Mouse (Mus musculus): ENCODE measurements around the gene Med21. TPM values are rescaled to one million over a fixed set of nuclear protein-coding genes. Genes with fewer than 3 reads are reported as not detected.

The Med21 gene
- polyA plus RNA-seq, 1 experiment from 2014 or later, result 110 TPM

- 83% methylated on average over 4 of the region's 4 CpGs for WGBS
- ATAC-seq (ENCODE audit: low FRiP score, low read depth), result no peak
- H3K36me3 ChIP-seq, result no peaks in the 10 kb centered on the region
- no peak overlapping the region for H3K4me2 ChIP-seq (replicated peaks)
- H3K27ac ChIP-seq, result no peak overlapping the region
- no peaks in the 10 kb centered on the region for H3K27me3 ChIP-seq (replicated peaks)
- H3K9ac ChIP-seq, result no peak overlapping the region
- H3K9me3 ChIP-seq, result 0 out of 2 replicates have a peak, but pooled peaks cover 4% of the 10 kb centered on the region
- H3K4me3 ChIP-seq, result no peak overlapping the region
- no peaks in the 10 kb centered on the region for H3K4me1 ChIP-seq
Measured at GRCm38 (mm10) chr6:146698376-146698775, 56.0 kb downstream of the Med21 start.

Other genes starting within 250 kb of the Med21 start
- gene Itpr2, start 140.3 kb upstream of the Med21 start, polyA plus RNA-seq (2016; fragmentation: Nextera tagmentation; extraction: Ambion mirVana), result 4.3 and 7.3 TPM in 2 replicates
- gene Fgfr1op2, start 65.3 kb upstream of the Med21 start, polyA plus RNA-seq (2016; fragmentation: Nextera tagmentation; extraction: Ambion mirVana), result 64.4 and 68.9 TPM in 2 replicates
- 76.6 and 76.9 TPM in 2 replicates for gene Ints13, start 64.7 kb upstream of the Med21 start, polyA plus RNA-seq (2016; fragmentation: Nextera tagmentation; extraction: Ambion mirVana)
- gene Tm7sf3, start 277 bp downstream of the Med21 start, polyA plus RNA-seq (2016; fragmentation: Nextera tagmentation; extraction: Ambion mirVana), result 25.6 and 27.7 TPM in 2 replicates
- 17.2 and 17.8 TPM in 2 replicates for gene Stk38l, start 82.4 kb downstream of the Med21 start, polyA plus RNA-seq (2016; fragmentation: Nextera tagmentation; extraction: Ambion mirVana)
- 1.9 and 2.5 TPM in 2 replicates for gene Arntl2, start 153.5 kb downstream of the Med21 start, polyA plus RNA-seq (2016; fragmentation: Nextera tagmentation; extraction: Ambion mirVana)
- gene Smco2, start 207.6 kb downstream of the Med21 start, polyA plus RNA-seq (2016; fragmentation: Nextera tagmentation; extraction: Ambion mirVana), result not detected in 2 replicates
- 21.1 and 22.5 TPM in 2 replicates for gene Ppfibp1, start 245.9 kb downstream of the Med21 start, polyA plus RNA-seq (2016; fragmentation: Nextera tagmentation; extraction: Ambion mirVana)